Mouse (Mus musculus): ENCODE measurements at regions not wholly inside any gene's neighbourhood (a gene's known extent, or its start where the extent isn't known, plus 50 kb on each side); places are given as distances from the start of the nearest gene placed in this dataset.
"Not testable (repeated sequence)": the region's sequence is repeated elsewhere in the genome, so short reads cannot be mapped to it uniquely, and the experiment has no call there.

GRCm38 (mm10) chr3:65608385-65608784 lies 57.6 kb upstream of the Lekr1 start:
- no peak for DNase-seq (ENCODE audit: low spot score)

GRCm38 (mm10) chr3:65611712-65612111 lies 54.3 kb upstream of the Lekr1 start:
- DNase-seq (ENCODE audit: low spot score), result no peak

GRCm38 (mm10) chr3:65612387-65612786 lies 53.6 kb upstream of the Lekr1 start:
- DNase-seq (ENCODE audit: low spot score), result peak; percentile 21

GRCm38 (mm10) chr3:65612968-65613367 lies 53.1 kb upstream of the Lekr1 start:
- DNase-seq (ENCODE audit: low spot score), result no peak

GRCm38 (mm10) chr3:65614901-65615300 lies 51.1 kb upstream of the Lekr1 start:
- DNase-seq (ENCODE audit: low spot score), result not testable (repeated sequence)
